Mouse (Mus musculus) lung, postnatal 0 days (tissue): ENCODE results near the gene H13. TPM values are rescaled to one million over a fixed set of nuclear protein-coding genes. Genes with fewer than 3 reads are reported as not detected.

Source experiments
- ATAC-seq: fragments of 200-750 bp; cut with Nextera tagmentation; 2 replicates; pipeline ENCODE4 v1.8.0; 2017; ENCODE audit warnings: moderate library complexity
- DNase-seq: peaks from one replicate; pipeline ENCODE4 v3.0.0-alpha.2; 2016; ENCODE audit warnings: low spot score
- H3K27ac ChIP-seq: fragments of 300-500 bp; sonication (generic); 2 replicates; pipeline ENCODE4 v1.5.1; 2014; ENCODE audit warnings: antibody characterized with exemption, mild to moderate bottlenecking, low read length, mixed read lengths
- H3K27me3 ChIP-seq: fragments of 300-500 bp; sonication (generic); replicated peaks from 2 replicates; pipeline ENCODE4 v1.6.1; 2014; ENCODE audit warnings: low read length, mixed read lengths; ENCODE audit not compliant: insufficient read depth
- H3K36me3 ChIP-seq: fragments of 300-500 bp; sonication (generic); 2 replicates; pipeline ENCODE4 v1.6.1; 2014; ENCODE audit warnings: low read length, mixed read lengths; ENCODE audit not compliant: insufficient read depth
- H3K4me1 ChIP-seq: fragments of 300-500 bp; sonication (generic); 2 replicates; pipeline ENCODE4 v1.6.1; 2014; ENCODE audit warnings: antibody characterized with exemption, low read depth, low read length, mixed read lengths; ENCODE audit not compliant: insufficient read depth
- H3K4me2 ChIP-seq: fragments of 300-500 bp; sonication (generic); replicated peaks from 2 replicates; pipeline ENCODE4 v1.6.1; 2014; ENCODE audit warnings: low read depth, mild to moderate bottlenecking, low read length, moderate library complexity, mixed read lengths
- H3K4me3 ChIP-seq: fragments of 300-500 bp; sonication (generic); 2 replicates; pipeline ENCODE4 v1.5.1; 2014; ENCODE audit warnings: low read depth, low read length
- H3K9ac ChIP-seq: fragments of 300-500 bp; sonication (generic); replicated peaks from 2 replicates; pipeline ENCODE4 v1.6.1; 2014; ENCODE audit warnings: low read depth, mild to moderate bottlenecking
- H3K9me3 ChIP-seq: fragments of 300-500 bp; sonication (generic); 2 replicates; pipeline ENCODE4 v1.6.1; 2016; ENCODE audit warnings: low read length, mixed read lengths
- CTCF ChIP-seq: IDR thresholded peaks from 2 replicates; pipeline ENCODE4 v1.5.1; 2016; ENCODE audit warnings: antibody characterized with exemption, mild to moderate bottlenecking
- EP300 ChIP-seq: IDR thresholded peaks from 2 replicates; pipeline ENCODE4 v1.6.1; 2016; ENCODE audit warnings: antibody characterized with exemption, mild to moderate bottlenecking, control low read depth
- WGBS: fragments of 180-500 bp; shearing (Covaris S2); extraction: QIAGEN DNeasy Blood & Tissue Kit; methylation state at CpG from one replicate; pipeline ENCODE4 v1.1.7; 2014; 5-methylcytosine and 5-hydroxymethylcytosine counted together
- polyA plus RNA-seq: library from polyadenylated mRNA; unstranded; fragments of >200 nt; fragmentation: Nextera tagmentation; extraction: Ambion mirVana; gene quantifications from 2 replicates; pipeline ENCODE4 v1.2.1, GENCODE M21; 2015

Gene H13
- polyA plus RNA-seq, 1 experiment from 2014 or later = 127 TPM

GRCm38 (mm10) chr2:152741153-152742041 is 72.1 kb downstream of the H13 start:
- DNase-seq (peak; percentile 98), ATAC-seq (peak; percentile 70)
- peak; percentile 98 for TF ChIP-seq EP300
- TF ChIP-seq CTCF = no peak
- Histone ChIP-seq H3K9ac (no peak overlapping the region), H3K27me3 (no peaks in the 10 kb centered on the region), H3K36me3 (no peaks in the 10 kb centered on the region), H3K27ac (peak overlapping the region; percentile 97), H3K4me2 (peak overlapping the region; percentile 29; the same call in 1 of the 2 replicates), H3K4me3 (no peak overlapping the region), H3K4me1 (peaks cover 12% of the 10 kb centered on the region; the same call in 1 of the 2 replicates), H3K9me3 (no peaks in the 10 kb centered on the region)
- WGBS = 14% methylated on average over 13 of the region's 14 CpGs

DNA sequence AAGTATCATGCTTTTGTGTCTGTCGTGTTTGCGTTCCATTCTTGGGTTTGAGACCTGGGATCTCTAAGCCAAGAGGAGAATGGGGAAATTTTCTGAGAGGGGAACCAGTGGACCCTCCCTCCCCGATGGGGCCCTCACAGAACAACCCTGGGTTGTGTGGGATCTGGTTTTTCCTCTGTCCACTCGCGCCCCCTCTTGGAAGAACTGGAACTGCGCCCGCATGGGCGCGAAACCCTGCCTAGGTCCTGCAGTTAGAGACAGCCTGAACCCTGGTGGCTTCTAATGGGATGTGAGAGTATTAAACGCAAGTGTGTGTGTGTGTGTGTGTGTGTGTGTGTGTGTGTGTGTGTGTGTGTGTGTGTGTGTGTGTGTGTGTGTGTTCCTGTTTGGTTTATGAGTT is 73.2 kb downstream of the H13 start:
- H3K4me3 ChIP-seq = no peak overlapping the region
- peak; percentile 89 for DNase-seq
- H3K4me2 ChIP-seq = peak overlapping the region; percentile 29; the same call in 1 of the 2 replicates
- ATAC-seq = peak; percentile 37
- H3K9ac ChIP-seq = no peak overlapping the region
- H3K9me3 ChIP-seq = no peaks in the 10 kb centered on the region
- H3K27ac ChIP-seq = peak overlapping the region; percentile 97
- peaks cover 12% of the 10 kb centered on the region; the same call in 1 of the 2 replicates for H3K4me1 ChIP-seq
- TF ChIP-seq CTCF (peak; percentile 87), EP300 (no peak; the same call in 1 of the 2 replicates)
- H3K36me3 ChIP-seq = no peaks in the 10 kb centered on the region
- 22% methylated on average over 9 of the region's 10 CpGs for WGBS
- no peaks in the 10 kb centered on the region for H3K27me3 ChIP-seq

GRCm38 (mm10) chr2:152753944-152754711 is 84.9 kb downstream of the H13 start, which contains the start of gene Cox4i2:
Gene Cox4i2 (plus strand): TSS chr2:152754173.
- WGBS = 8% methylated on average over 30 of the region's 30 CpGs
- Histone ChIP-seq H3K4me3 (peak within 1 kb of the TSS; percentile 14), H3K27ac (no peak within 1 kb of the TSS), H3K4me2 (peak within 1 kb of the TSS; percentile 47), H3K9me3 (no peaks in the 10 kb centered on the region), H3K9ac (no peak within 1 kb of the TSS; the same call in 1 of the 2 replicates), H3K36me3 (no peaks in the 10 kb centered on the region), H3K4me1 (peaks cover 8% of the 10 kb centered on the region; the same call in 1 of the 2 replicates), H3K27me3 (no peaks in the 10 kb centered on the region)
- peak; percentile 47 for ATAC-seq
- TF ChIP-seq EP300 (no peak), CTCF (no peak)
- no peak for DNase-seq

- H3K36me3 ChIP-seq = no peaks in the 10 kb centered on the region
- WGBS = 81% methylated on average over 17 of the region's 17 CpGs
- no peaks in the 10 kb centered on the region for H3K27me3 ChIP-seq
- DNase-seq (no peak), ATAC-seq (no peak)
- H3K9ac ChIP-seq = no peak overlapping the region
- TF ChIP-seq CTCF = no peak
- TF ChIP-seq EP300 = no peak
- no peak overlapping the region for H3K27ac ChIP-seq
- H3K9me3 ChIP-seq = no peaks in the 10 kb centered on the region
- no peak overlapping the region for H3K4me2 ChIP-seq
- H3K4me3 ChIP-seq = no peak overlapping the region
- peaks cover 8% of the 10 kb centered on the region; the same call in 1 of the 2 replicates for H3K4me1 ChIP-seq
Measured at GRCm38 (mm10) chr2:152756474-152757393, 87.5 kb downstream of the H13 start.

GRCm38 (mm10) chr2:152757478-152757877 is 88.2 kb downstream of the H13 start:
- Histone ChIP-seq H3K27ac (no peak overlapping the region), H3K4me2 (no peak overlapping the region), H3K9me3 (no peaks in the 10 kb centered on the region), H3K4me3 (no peak overlapping the region), H3K9ac (no peak overlapping the region), H3K27me3 (no peaks in the 10 kb centered on the region), H3K4me1 (peaks cover 8% of the 10 kb centered on the region; the same call in 1 of the 2 replicates), H3K36me3 (no peaks in the 10 kb centered on the region)
- no peak for DNase-seq
- ATAC-seq = no peak
- TF ChIP-seq CTCF (no peak), EP300 (no peak)
- 41% methylated on average over 2 of the region's 2 CpGs for WGBS

Other genes with a start within 250 kb of the H13 start
- gene Defb23, start 204.8 kb upstream of the H13 start, polyA plus RNA-seq = not detected in 2 replicates
- gene Defb20, start 192.4 kb upstream of the H13 start, polyA plus RNA-seq = not detected in 2 replicates
- not detected in 2 replicates for gene Defb22, start 179.3 kb upstream of the H13 start, polyA plus RNA-seq
- not detected in 2 replicates for gene Defb26, start 157.8 kb upstream of the H13 start, polyA plus RNA-seq
- not detected in 2 replicates for gene Defb28, start 151.2 kb upstream of the H13 start, polyA plus RNA-seq
- gene Defb29, start 129.4 kb upstream of the H13 start, polyA plus RNA-seq = not detected in 2 replicates
- not detected in 2 replicates for gene Gm17416, start 100.1 kb upstream of the H13 start, polyA plus RNA-seq
- gene Defb21, start 96.7 kb upstream of the H13 start, polyA plus RNA-seq = not detected in 2 replicates
- 0.36 TPM in 1 of 2 replicates, not detected in the other for gene Defb19, start 89.1 kb upstream of the H13 start, polyA plus RNA-seq
- not detected in 2 replicates for gene Defb45, start 70.1 kb upstream of the H13 start, polyA plus RNA-seq
- gene Defb36, start 65.1 kb upstream of the H13 start, polyA plus RNA-seq = not detected in 2 replicates
- gene Defb25, start 46.4 kb upstream of the H13 start, polyA plus RNA-seq = 3.0 and 4.9 TPM in 2 replicates
- gene Rem1, start 42.5 kb upstream of the H13 start, polyA plus RNA-seq = 32.2 and 34.0 TPM in 2 replicates
- gene Mcts2, start 17.6 kb downstream of the H13 start, polyA plus RNA-seq = 19.4 and 20.8 TPM in 2 replicates
- 214 and 218 TPM in 2 replicates for gene Id1, start 66.8 kb downstream of the H13 start, polyA plus RNA-seq
- gene Cox4i2, start 84.7 kb downstream of the H13 start, polyA plus RNA-seq = 204 and 228 TPM in 2 replicates
- 100 and 103 TPM in 2 replicates for gene Bcl2l1, start 162.3 kb downstream of the H13 start, polyA plus RNA-seq
- gene Tpx2, start 178.5 kb downstream of the H13 start, polyA plus RNA-seq = 3.1 and 5.7 TPM in 2 replicates
- gene Mylk2, start 241.9 kb downstream of the H13 start, polyA plus RNA-seq = 0.04 TPM in 1 of 2 replicates, not detected in the other